Mouse (Mus musculus): Measurements from ENCODE around the gene Tbx19. TPM values are rescaled to one million over a fixed set of nuclear protein-coding genes. Genes with fewer than 3 reads are reported as not detected.

Gene Tbx19
- polyA plus RNA-seq, 1 experiment = not detected

- no peak overlapping the region for H3K27ac ChIP-seq (ENCODE audit: insufficient read depth, low read length)
- no peaks in the 10 kb centered on the region for H3K27me3 ChIP-seq (ENCODE audit: control insufficient read depth, insufficient read depth, low read length, poor library complexity, severe bottlenecking)
- TF ChIP-seq POLR2A (IDR thresholded peaks at IDR 0.05; ENCODE audit: insufficient read depth, low read length) (no peak), EP300 (IDR thresholded peaks at IDR 0.05; ENCODE audit: insufficient read depth, low read depth, low read length) (no peak), CTCF (IDR thresholded peaks at IDR 0.05; ENCODE audit: low read depth, low read length) (no peak)
- no peaks in the 10 kb centered on the region for H3K36me3 ChIP-seq (ENCODE audit: control insufficient read depth, insufficient read depth, low read length, poor library complexity, severe bottlenecking)
- no peak overlapping the region for H3K9ac ChIP-seq (ENCODE audit: low read depth, poor library complexity, severe bottlenecking)
- no peak overlapping the region for H3K4me3 ChIP-seq (ENCODE audit: low read depth, low read length)
- no peaks in the 10 kb centered on the region for H3K4me1 ChIP-seq (ENCODE audit: control insufficient read depth, insufficient read depth, low read length)
- H3K9me3 ChIP-seq (replicated peaks; ENCODE audit: control insufficient read depth, insufficient read depth, low read length, poor library complexity, severe bottlenecking) = 0 out of 2 replicates have a peak, but pooled peaks cover 6% of the 10 kb centered on the region
These were observed 54.6 kb downstream of the Tbx19 start for GRCm38 (mm10) chr1:165106011-165106385.

GRCm38 (mm10) chr1:165105270-165106010, 55.1 kb downstream of the Tbx19 start:
- Histone ChIP-seq H3K9ac (ENCODE audit: low read depth, poor library complexity, severe bottlenecking) (no peak overlapping the region), H3K27me3 (ENCODE audit: control insufficient read depth, insufficient read depth, low read length, poor library complexity, severe bottlenecking) (no peaks in the 10 kb centered on the region), H3K9me3 (replicated peaks; ENCODE audit: control insufficient read depth, insufficient read depth, low read length, poor library complexity, severe bottlenecking) (0 out of 2 replicates have a peak, but pooled peaks cover 6% of the 10 kb centered on the region), H3K36me3 (ENCODE audit: control insufficient read depth, insufficient read depth, low read length, poor library complexity, severe bottlenecking) (no peaks in the 10 kb centered on the region), H3K4me1 (ENCODE audit: control insufficient read depth, insufficient read depth, low read length) (no peaks in the 10 kb centered on the region), H3K4me3 (ENCODE audit: low read depth, low read length) (no peak overlapping the region), H3K27ac (ENCODE audit: insufficient read depth, low read length) (no peak overlapping the region)
- TF ChIP-seq CTCF (IDR thresholded peaks at IDR 0.05; ENCODE audit: low read depth, low read length) = no peak
- TF ChIP-seq POLR2A (IDR thresholded peaks at IDR 0.05; ENCODE audit: insufficient read depth, low read length) = no peak
- no peak for TF ChIP-seq EP300 (IDR thresholded peaks at IDR 0.05; ENCODE audit: insufficient read depth, low read depth, low read length)

- H3K27me3 ChIP-seq (ENCODE audit: control insufficient read depth, insufficient read depth, low read length, poor library complexity, severe bottlenecking) = no peaks in the 10 kb centered on the region
- 0 out of 2 replicates have a peak, but pooled peaks cover 6% of the 10 kb centered on the region for H3K9me3 ChIP-seq (replicated peaks; ENCODE audit: control insufficient read depth, insufficient read depth, low read length, poor library complexity, severe bottlenecking)
- TF ChIP-seq EP300 (IDR thresholded peaks at IDR 0.05; ENCODE audit: insufficient read depth, low read depth, low read length) (no peak), CTCF (IDR thresholded peaks at IDR 0.05; ENCODE audit: low read depth, low read length) (no peak), POLR2A (IDR thresholded peaks at IDR 0.05; ENCODE audit: insufficient read depth, low read length) (no peak)
- H3K4me1 ChIP-seq (ENCODE audit: control insufficient read depth, insufficient read depth, low read length) = no peaks in the 10 kb centered on the region
- H3K36me3 ChIP-seq (ENCODE audit: control insufficient read depth, insufficient read depth, low read length, poor library complexity, severe bottlenecking) = no peaks in the 10 kb centered on the region
- no peak overlapping the region for H3K4me3 ChIP-seq (ENCODE audit: low read depth, low read length)
- no peak overlapping the region for H3K27ac ChIP-seq (ENCODE audit: insufficient read depth, low read length)
- no peak overlapping the region for H3K9ac ChIP-seq (ENCODE audit: low read depth, poor library complexity, severe bottlenecking)
These were observed 55.8 kb downstream of the Tbx19 start for GRCm38 (mm10) chr1:165104707-165105259.

GRCm38 (mm10) chr1:165099569-165099968, 61.0 kb downstream of the Tbx19 start:
- no peak overlapping the region for H3K27ac ChIP-seq (ENCODE audit: insufficient read depth, low read length)
- no peaks in the 10 kb centered on the region for H3K27me3 ChIP-seq (ENCODE audit: control insufficient read depth, insufficient read depth, low read length, poor library complexity, severe bottlenecking)
- no peak overlapping the region for H3K4me3 ChIP-seq (ENCODE audit: low read depth, low read length)
- H3K36me3 ChIP-seq (ENCODE audit: control insufficient read depth, insufficient read depth, low read length, poor library complexity, severe bottlenecking) = no peaks in the 10 kb centered on the region
- no peaks in the 10 kb centered on the region for H3K4me1 ChIP-seq (ENCODE audit: control insufficient read depth, insufficient read depth, low read length)
- 0 out of 2 replicates have a peak, but pooled peaks cover 6% of the 10 kb centered on the region for H3K9me3 ChIP-seq (replicated peaks; ENCODE audit: control insufficient read depth, insufficient read depth, low read length, poor library complexity, severe bottlenecking)
- TF ChIP-seq CTCF (IDR thresholded peaks at IDR 0.05; ENCODE audit: low read depth, low read length) = no peak
- TF ChIP-seq POLR2A (IDR thresholded peaks at IDR 0.05; ENCODE audit: insufficient read depth, low read length) = no peak
- no peak for TF ChIP-seq EP300 (IDR thresholded peaks at IDR 0.05; ENCODE audit: insufficient read depth, low read depth, low read length)
- H3K9ac ChIP-seq (ENCODE audit: low read depth, poor library complexity, severe bottlenecking) = no peak overlapping the region

GRCm38 (mm10) chr1:165094871-165095270, 65.7 kb downstream of the Tbx19 start:
- no peak overlapping the region for H3K9ac ChIP-seq (ENCODE audit: low read depth, poor library complexity, severe bottlenecking)
- no peaks in the 10 kb centered on the region for H3K27me3 ChIP-seq (ENCODE audit: control insufficient read depth, insufficient read depth, low read length, poor library complexity, severe bottlenecking)
- TF ChIP-seq POLR2A (IDR thresholded peaks at IDR 0.05; ENCODE audit: insufficient read depth, low read length) (no peak), CTCF (IDR thresholded peaks at IDR 0.05; ENCODE audit: low read depth, low read length) (no peak), EP300 (IDR thresholded peaks at IDR 0.05; ENCODE audit: insufficient read depth, low read depth, low read length) (no peak)
- H3K9me3 ChIP-seq (replicated peaks; ENCODE audit: control insufficient read depth, insufficient read depth, low read length, poor library complexity, severe bottlenecking) = no peaks in the 10 kb centered on the region
- no peak overlapping the region for H3K27ac ChIP-seq (ENCODE audit: insufficient read depth, low read length)
- no peak overlapping the region for H3K4me3 ChIP-seq (ENCODE audit: low read depth, low read length)
- no peaks in the 10 kb centered on the region for H3K4me1 ChIP-seq (ENCODE audit: control insufficient read depth, insufficient read depth, low read length)
- no peaks in the 10 kb centered on the region for H3K36me3 ChIP-seq (ENCODE audit: control insufficient read depth, insufficient read depth, low read length, poor library complexity, severe bottlenecking)

- Histone ChIP-seq H3K36me3 (ENCODE audit: control insufficient read depth, insufficient read depth, low read length, poor library complexity, severe bottlenecking) (no peaks in the 10 kb centered on the region), H3K4me3 (ENCODE audit: low read depth, low read length) (no peak overlapping the region), H3K27me3 (ENCODE audit: control insufficient read depth, insufficient read depth, low read length, poor library complexity, severe bottlenecking) (no peaks in the 10 kb centered on the region), H3K27ac (ENCODE audit: insufficient read depth, low read length) (no peak overlapping the region), H3K4me1 (ENCODE audit: control insufficient read depth, insufficient read depth, low read length) (no peaks in the 10 kb centered on the region), H3K9ac (ENCODE audit: low read depth, poor library complexity, severe bottlenecking) (no peak overlapping the region), H3K9me3 (replicated peaks; ENCODE audit: control insufficient read depth, insufficient read depth, low read length, poor library complexity, severe bottlenecking) (no peaks in the 10 kb centered on the region)
- TF ChIP-seq CTCF (IDR thresholded peaks at IDR 0.05; ENCODE audit: low read depth, low read length) = no peak
- TF ChIP-seq EP300 (IDR thresholded peaks at IDR 0.05; ENCODE audit: insufficient read depth, low read depth, low read length) = no peak
These were observed 68.9 kb downstream of the Tbx19 start for GRCm38 (mm10) chr1:165091721-165092120.
